In the genomic region with DNA sequence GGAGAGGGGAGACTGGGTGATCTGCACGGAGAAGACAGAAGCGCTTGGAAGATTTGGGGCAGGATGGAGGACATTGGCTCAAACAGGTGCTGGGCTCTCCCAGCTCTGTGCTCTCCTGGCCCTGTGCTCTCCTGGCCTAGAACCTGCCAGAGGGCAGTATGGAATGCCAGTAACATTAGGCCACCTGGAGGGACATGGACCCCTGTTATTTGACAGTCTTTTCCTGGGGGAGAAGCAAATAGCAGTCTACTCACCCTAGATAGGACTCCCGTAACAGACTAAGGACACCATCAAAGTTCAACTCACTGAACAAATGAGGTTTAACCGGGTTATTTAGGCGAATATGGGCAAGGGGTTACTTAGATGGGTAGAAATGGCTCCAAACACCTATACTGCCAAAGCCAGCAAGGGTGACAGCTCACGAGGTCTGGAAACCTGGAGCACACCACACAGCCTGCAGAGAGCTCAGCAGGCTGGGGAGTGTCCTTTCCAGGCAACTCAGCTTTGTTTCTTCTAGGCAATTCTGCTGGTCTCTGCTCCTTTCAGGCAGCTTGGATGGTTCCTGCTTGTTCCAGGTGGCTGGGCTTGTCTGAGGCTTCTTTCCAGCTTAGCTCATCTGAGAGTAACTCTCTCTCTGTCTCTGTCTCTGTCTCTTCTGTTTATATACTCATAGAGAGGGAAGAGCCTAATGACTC, we compare ENCODE assay signal across 13 mouse cellular contexts.
DNase-seq lines count a peak whose midpoint lies in the region; ATAC-seq and TF ChIP-seq lines count a peak whose summit lies in the region.
"Had no signal": no experiment of that assay in that cellular context is flagged by ENCODE, and none has a peak within 500 bp of the region (broad histone marks: within the 10 kb centered on the region; RNA-seq: fewer than 3 reads in every experiment).

No protein-coding gene starts in this region.

- no peaks in the 10 kb centered on the region for H3K27me3 ChIP-seq in forebrain, postnatal 0 days (ENCODE audit: insufficient read depth, low read length)
- H3K27me3 ChIP-seq in heart, embryonic 10.5 days (ENCODE audit: insufficient read depth, poor library complexity, severe bottlenecking) = 0 out of 2 replicates have a peak, but pooled peaks cover 4% of the 10 kb centered on the region
- H3K27me3 ChIP-seq: liver, embryonic 13.5 days; stomach, embryonic 15.5 days had no signal

- no peak for DNase-seq in layer of hippocampus, adult 2 months (ENCODE audit: low spot score in 2 of 2)
- DNase-seq in layer of hippocampus, adult 9-10 months (ENCODE audit: low spot score) = no peak
- DNase-seq in cerebellum, adult 11 months = peak; percentile 43
- DNase-seq in cerebellum, adult 8-10 months = peak; percentile 49
- DNase-seq in forebrain, postnatal 0 days = no peak
- no peak for DNase-seq in lung, postnatal 10 days
- DNase-seq in heart, embryonic 10.5 days (ENCODE audit: low spot score) = no peak
- DNase-seq: kidney, adult 18-20 months; liver, embryonic 13.5 days; lung, postnatal 14 days; thymus, postnatal 4 days had no signal

- peak overlapping the region; percentile 36; the same call in 1 of the 2 replicates for H3K4me2 ChIP-seq in forebrain, postnatal 0 days (ENCODE audit: low read depth)
- H3K4me2 ChIP-seq: liver, embryonic 13.5 days had no signal

- WGBS in forebrain, postnatal 0 days = 56% methylated on average over 6 of the region's 6 CpGs
- WGBS in heart, embryonic 10.5 days = 84% methylated on average over 6 of the region's 6 CpGs

- no peaks in the 10 kb centered on the region for H3K36me3 ChIP-seq in forebrain, postnatal 0 days (ENCODE audit: insufficient read depth)
- H3K36me3 ChIP-seq in heart, embryonic 10.5 days = no peaks in the 10 kb centered on the region
- H3K36me3 ChIP-seq: liver, embryonic 13.5 days; midbrain, embryonic 10.5 days; stomach, embryonic 15.5 days had no signal

- no peak overlapping the region for H3K9ac ChIP-seq in forebrain, postnatal 0 days
- H3K9ac ChIP-seq: liver, embryonic 13.5 days; stomach, embryonic 15.5 days had no signal

- peaks cover 30% of the 10 kb centered on the region for H3K4me1 ChIP-seq in forebrain, postnatal 0 days (ENCODE audit: insufficient read depth)
- peaks cover 13% of the 10 kb centered on the region for H3K4me1 ChIP-seq in heart, embryonic 10.5 days
- H3K4me1 ChIP-seq: liver, embryonic 13.5 days had no signal

- H3K9me3 ChIP-seq in forebrain, postnatal 0 days (ENCODE audit: low read length) = no peaks in the 10 kb centered on the region
- H3K9me3 ChIP-seq in heart, embryonic 10.5 days = no peaks in the 10 kb centered on the region
- H3K9me3 ChIP-seq: liver, embryonic 13.5 days; midbrain, embryonic 10.5 days; stomach, embryonic 15.5 days had no signal

- no peak for ATAC-seq in forebrain, postnatal 0 days

- H3K4me3 ChIP-seq in layer of hippocampus, adult 2 months = 0 out of 2 replicates have a peak overlapping the region, but pooled peaks have one; percentile 1
- H3K4me3 ChIP-seq in forebrain, postnatal 0 days (ENCODE audit: low read depth, low read length) = no peak overlapping the region
- H3K4me3 ChIP-seq in heart, embryonic 10.5 days = no peak overlapping the region
- H3K4me3 ChIP-seq: liver, embryonic 13.5 days; midbrain, embryonic 10.5 days; stomach, embryonic 15.5 days had no signal

- no peak for TF ChIP-seq CTCF in layer of hippocampus, adult 2 months (conservative IDR thresholded peaks at IDR 0.05)
- no peak for TF ChIP-seq CTCF in forebrain, postnatal 0 days (IDR thresholded peaks at IDR 0.05; ENCODE audit: low read depth)

- peak overlapping the region; percentile 99 for H3K27ac ChIP-seq in layer of hippocampus, adult 2 months
- peak overlapping the region; percentile 92 for H3K27ac ChIP-seq in forebrain, postnatal 0 days (ENCODE audit: low read depth, low read length)
- no peak overlapping the region for H3K27ac ChIP-seq in heart, embryonic 10.5 days
- H3K27ac ChIP-seq: liver, embryonic 13.5 days; midbrain, embryonic 10.5 days had no signal

Comparison
In these comparisons a context has a peak if more than half of its experiments do, and no peak if none do; other contexts are left out.
1. DNase-seq: peak in cerebellum, adult 11 months (single experiment) and cerebellum, adult 8-10 months (single experiment); none in layer of hippocampus, adult 2 months (0 of 2), layer of hippocampus, adult 9-10 months (single experiment), forebrain, postnatal 0 days (single experiment), lung, postnatal 10 days (single experiment) and heart, embryonic 10.5 days (single experiment).